Mouse (Mus musculus): Measurements from ENCODE around the gene Wdhd1. TPM values are rescaled to one million over a fixed set of nuclear protein-coding genes. Genes with fewer than 3 reads are reported as not detected.

Gene Wdhd1
- polyA plus RNA-seq, 1 experiment from 2014 or later, result 14.5 TPM

- Histone ChIP-seq H3K9me3 (replicated peaks; ENCODE audit: control insufficient read depth, low read length, poor library complexity, severe bottlenecking) (no peaks in the 10 kb centered on the region), H3K27me3 (ENCODE audit: control insufficient read depth, insufficient read depth, low read depth, low read length) (no peaks in the 10 kb centered on the region), H3K27ac (ENCODE audit: low read length) (no peak overlapping the region), H3K9ac (ENCODE audit: low read depth, low read length) (no peak overlapping the region), H3K36me3 (ENCODE audit: control insufficient read depth, insufficient read depth, low read length) (peaks cover 17% of the 10 kb centered on the region; the same call in 1 of the 2 replicates), H3K4me1 (ENCODE audit: control insufficient read depth, insufficient read depth, low read length) (no peaks in the 10 kb centered on the region), H3K4me2 (ENCODE audit: low read length) (no peak overlapping the region), H3K4me3 (ENCODE audit: low read depth, low read length) (no peak overlapping the region)
- WGBS, result 98% methylated on average over 4 of the region's 4 CpGs
- no peak for ATAC-seq
Measured at GRCm38 (mm10) chr14:47269056-47269455, 7.6 kb downstream of the Wdhd1 start.

GRCm38 (mm10) chr14:47265829-47266228, 10.8 kb downstream of the Wdhd1 start:
- WGBS, result 95% methylated on average over 8 of the region's 8 CpGs
- H3K36me3 ChIP-seq (ENCODE audit: control insufficient read depth, insufficient read depth, low read length), result peaks cover 17% of the 10 kb centered on the region; the same call in 1 of the 2 replicates
- no peaks in the 10 kb centered on the region for H3K9me3 ChIP-seq (replicated peaks; ENCODE audit: control insufficient read depth, low read length, poor library complexity, severe bottlenecking)

GRCm38 (mm10) chr14:47264866-47265265, 11.8 kb downstream of the Wdhd1 start:
- 96% methylated on average over 3 of the region's 3 CpGs for WGBS
- H3K4me1 ChIP-seq (ENCODE audit: control insufficient read depth, insufficient read depth, low read length), result no peaks in the 10 kb centered on the region
- ATAC-seq, result no peak
- H3K9ac ChIP-seq (ENCODE audit: low read depth, low read length), result no peak overlapping the region
- no peak overlapping the region for H3K4me2 ChIP-seq (ENCODE audit: low read length)
- H3K27ac ChIP-seq (ENCODE audit: low read length), result no peak overlapping the region
- H3K9me3 ChIP-seq (replicated peaks; ENCODE audit: control insufficient read depth, low read length, poor library complexity, severe bottlenecking), result no peaks in the 10 kb centered on the region
- H3K36me3 ChIP-seq (ENCODE audit: control insufficient read depth, insufficient read depth, low read length), result peaks cover 15% of the 10 kb centered on the region; the same call in 1 of the 2 replicates
- H3K4me3 ChIP-seq (ENCODE audit: low read depth, low read length), result no peak overlapping the region
- no peaks in the 10 kb centered on the region for H3K27me3 ChIP-seq (ENCODE audit: control insufficient read depth, insufficient read depth, low read depth, low read length)

More at GRCm38 (mm10) chr14:47265829-47266228, 10.8 kb downstream of the Wdhd1 start:
- Histone ChIP-seq H3K9ac (ENCODE audit: low read depth, low read length) (no peak overlapping the region), H3K27ac (ENCODE audit: low read length) (no peak overlapping the region), H3K4me3 (ENCODE audit: low read depth, low read length) (no peak overlapping the region), H3K27me3 (ENCODE audit: control insufficient read depth, insufficient read depth, low read depth, low read length) (no peaks in the 10 kb centered on the region), H3K4me2 (ENCODE audit: low read length) (no peak overlapping the region), H3K4me1 (ENCODE audit: control insufficient read depth, insufficient read depth, low read length) (no peaks in the 10 kb centered on the region)
- ATAC-seq, result no peak

GRCm38 (mm10) chr14:47249839-47250238, 26.8 kb downstream of the Wdhd1 start:
- Histone ChIP-seq H3K9ac (ENCODE audit: low read depth, low read length) (no peak overlapping the region), H3K4me1 (ENCODE audit: control insufficient read depth, insufficient read depth, low read length) (no peaks in the 10 kb centered on the region), H3K4me2 (ENCODE audit: low read length) (no peak overlapping the region), H3K36me3 (ENCODE audit: control insufficient read depth, insufficient read depth, low read length) (peaks cover 14% of the 10 kb centered on the region; the same call in 1 of the 2 replicates), H3K27ac (ENCODE audit: low read length) (no peak overlapping the region), H3K27me3 (ENCODE audit: control insufficient read depth, insufficient read depth, low read depth, low read length) (no peaks in the 10 kb centered on the region), H3K4me3 (ENCODE audit: low read depth, low read length) (no peak overlapping the region), H3K9me3 (replicated peaks; ENCODE audit: control insufficient read depth, low read length, poor library complexity, severe bottlenecking) (no peaks in the 10 kb centered on the region)
- 86% methylated on average over 6 of the region's 6 CpGs for WGBS
- no peak for ATAC-seq

GRCm38 (mm10) chr14:47242753-47243152, 33.9 kb downstream of the Wdhd1 start:
- no peaks in the 10 kb centered on the region for H3K9me3 ChIP-seq (replicated peaks; ENCODE audit: control insufficient read depth, low read length, poor library complexity, severe bottlenecking)
- H3K27me3 ChIP-seq (ENCODE audit: control insufficient read depth, insufficient read depth, low read depth, low read length), result no peaks in the 10 kb centered on the region
- WGBS, result 62% methylated on average over 4 of the region's 4 CpGs
- H3K4me2 ChIP-seq (ENCODE audit: low read length), result no peak overlapping the region
- no peak overlapping the region for H3K27ac ChIP-seq (ENCODE audit: low read length)
- H3K4me3 ChIP-seq (ENCODE audit: low read depth, low read length), result no peak overlapping the region
- no peak overlapping the region for H3K9ac ChIP-seq (ENCODE audit: low read depth, low read length)
- peaks cover 20% of the 10 kb centered on the region for H3K36me3 ChIP-seq (ENCODE audit: control insufficient read depth, insufficient read depth, low read length)
- ATAC-seq, result no peak
- H3K4me1 ChIP-seq (ENCODE audit: control insufficient read depth, insufficient read depth, low read length), result no peaks in the 10 kb centered on the region

GRCm38 (mm10) chr14:47241046-47241445, 35.6 kb downstream of the Wdhd1 start:
- Histone ChIP-seq H3K4me1 (ENCODE audit: control insufficient read depth, insufficient read depth, low read length) (no peaks in the 10 kb centered on the region), H3K27me3 (ENCODE audit: control insufficient read depth, insufficient read depth, low read depth, low read length) (no peaks in the 10 kb centered on the region), H3K36me3 (ENCODE audit: control insufficient read depth, insufficient read depth, low read length) (peaks cover 13% of the 10 kb centered on the region), H3K9ac (ENCODE audit: low read depth, low read length) (no peak overlapping the region), H3K9me3 (replicated peaks; ENCODE audit: control insufficient read depth, low read length, poor library complexity, severe bottlenecking) (no peaks in the 10 kb centered on the region), H3K4me2 (ENCODE audit: low read length) (no peak overlapping the region), H3K4me3 (ENCODE audit: low read depth, low read length) (no peak overlapping the region), H3K27ac (ENCODE audit: low read length) (no peak overlapping the region)
- 97% methylated on average over 6 of the region's 6 CpGs for WGBS
- no peak for ATAC-seq

GRCm38 (mm10) chr14:47240600-47240999, 36.1 kb downstream of the Wdhd1 start:
- Histone ChIP-seq H3K4me1 (ENCODE audit: control insufficient read depth, insufficient read depth, low read length) (no peaks in the 10 kb centered on the region), H3K27ac (ENCODE audit: low read length) (no peak overlapping the region), H3K9ac (ENCODE audit: low read depth, low read length) (no peak overlapping the region), H3K9me3 (replicated peaks; ENCODE audit: control insufficient read depth, low read length, poor library complexity, severe bottlenecking) (no peaks in the 10 kb centered on the region), H3K4me3 (ENCODE audit: low read depth, low read length) (no peak overlapping the region), H3K27me3 (ENCODE audit: control insufficient read depth, insufficient read depth, low read depth, low read length) (no peaks in the 10 kb centered on the region), H3K36me3 (ENCODE audit: control insufficient read depth, insufficient read depth, low read length) (peaks cover 13% of the 10 kb centered on the region), H3K4me2 (ENCODE audit: low read length) (no peak overlapping the region)
- no peak for ATAC-seq
- 88% methylated on average over 1 of the region's 1 CpGs for WGBS

- Histone ChIP-seq H3K4me2 (ENCODE audit: low read length) (no peak overlapping the region), H3K9ac (ENCODE audit: low read depth, low read length) (no peak overlapping the region)
Measured at GRCm38 (mm10) chr14:47237286-47237685, 39.4 kb downstream of the Wdhd1 start.

GRCm38 (mm10) chr14:47236491-47236890, 40.2 kb downstream of the Wdhd1 start:
- peaks cover 6% of the 10 kb centered on the region for H3K36me3 ChIP-seq (ENCODE audit: control insufficient read depth, insufficient read depth, low read length)
- no peaks in the 10 kb centered on the region for H3K9me3 ChIP-seq (replicated peaks; ENCODE audit: control insufficient read depth, low read length, poor library complexity, severe bottlenecking)
- H3K4me2 ChIP-seq (ENCODE audit: low read length), result no peak overlapping the region
- H3K27me3 ChIP-seq (ENCODE audit: control insufficient read depth, insufficient read depth, low read depth, low read length), result no peaks in the 10 kb centered on the region
- no peak overlapping the region for H3K27ac ChIP-seq (ENCODE audit: low read length)
- ATAC-seq, result no peak
- H3K4me1 ChIP-seq (ENCODE audit: control insufficient read depth, insufficient read depth, low read length), result no peaks in the 10 kb centered on the region
- 92% methylated on average over 7 of the region's 7 CpGs for WGBS
- H3K9ac ChIP-seq (ENCODE audit: low read depth, low read length), result no peak overlapping the region
- H3K4me3 ChIP-seq (ENCODE audit: low read depth, low read length), result no peak overlapping the region

More at GRCm38 (mm10) chr14:47237286-47237685, 39.4 kb downstream of the Wdhd1 start:
- Histone ChIP-seq H3K4me1 (ENCODE audit: control insufficient read depth, insufficient read depth, low read length) (no peaks in the 10 kb centered on the region), H3K36me3 (ENCODE audit: control insufficient read depth, insufficient read depth, low read length) (peaks cover 6% of the 10 kb centered on the region), H3K27ac (ENCODE audit: low read length) (no peak overlapping the region), H3K27me3 (ENCODE audit: control insufficient read depth, insufficient read depth, low read depth, low read length) (no peaks in the 10 kb centered on the region), H3K9me3 (replicated peaks; ENCODE audit: control insufficient read depth, low read length, poor library complexity, severe bottlenecking) (no peaks in the 10 kb centered on the region), H3K4me3 (ENCODE audit: low read depth, low read length) (no peak overlapping the region)
- WGBS, result 88% methylated on average over 4 of the region's 4 CpGs
- ATAC-seq, result no peak
